Mouse (Mus musculus): ENCODE results near the gene Zfp831. TPM values are rescaled to one million over a fixed set of nuclear protein-coding genes. Genes with fewer than 3 reads are reported as not detected.

Gene Zfp831
- polyA plus RNA-seq, 1 experiment from 2014 or later, result 0.03 TPM

- no peaks in the 10 kb centered on the region for H3K4me1 ChIP-seq
- no peaks in the 10 kb centered on the region for H3K27me3 ChIP-seq
- H3K4me3 ChIP-seq, result no peak overlapping the region
- no peaks in the 10 kb centered on the region for H3K36me3 ChIP-seq
- 86% methylated on average over 5 of the region's 5 CpGs for WGBS
- H3K9me3 ChIP-seq, result no peaks in the 10 kb centered on the region
- no peak overlapping the region for H3K27ac ChIP-seq
- no peak for ATAC-seq (ENCODE audit: low FRiP score, low read depth)
- no peak overlapping the region for H3K9ac ChIP-seq
- H3K4me2 ChIP-seq (replicated peaks), result no peak overlapping the region
Measured at GRCm38 (mm10) chr2:174609892-174610291, 33.4 kb upstream of the Zfp831 start.

- 81% methylated on average over 2 of the region's 2 CpGs for WGBS
- Histone ChIP-seq H3K9me3 (no peaks in the 10 kb centered on the region), H3K4me3 (no peak overlapping the region)
Measured at GRCm38 (mm10) chr2:174612386-174613063, 30.8 kb upstream of the Zfp831 start.

GRCm38 (mm10) chr2:174613221-174613620 is 30.1 kb upstream of the Zfp831 start:
- H3K27me3 ChIP-seq, result no peaks in the 10 kb centered on the region
- H3K9me3 ChIP-seq, result no peaks in the 10 kb centered on the region
- H3K36me3 ChIP-seq, result no peaks in the 10 kb centered on the region
- no peak overlapping the region for H3K4me3 ChIP-seq
- no peak for ATAC-seq (ENCODE audit: low FRiP score, low read depth)
- H3K4me1 ChIP-seq, result no peaks in the 10 kb centered on the region
- WGBS, result 79% methylated on average over 8 of the region's 8 CpGs
- no peak overlapping the region for H3K4me2 ChIP-seq (replicated peaks)
- H3K27ac ChIP-seq, result no peak overlapping the region
- no peak overlapping the region for H3K9ac ChIP-seq

More at GRCm38 (mm10) chr2:174612386-174613063, 30.8 kb upstream of the Zfp831 start:
- no peak for ATAC-seq (ENCODE audit: low FRiP score, low read depth)
- no peaks in the 10 kb centered on the region for H3K27me3 ChIP-seq
- H3K4me1 ChIP-seq, result no peaks in the 10 kb centered on the region
- H3K4me2 ChIP-seq (replicated peaks), result no peak overlapping the region
- H3K9ac ChIP-seq, result no peak overlapping the region
- H3K36me3 ChIP-seq, result no peaks in the 10 kb centered on the region
- no peak overlapping the region for H3K27ac ChIP-seq

GRCm38 (mm10) chr2:174613921-174614441 is 29.4 kb upstream of the Zfp831 start:
- WGBS, result 81% methylated on average over 11 of the region's 11 CpGs
- Histone ChIP-seq H3K27me3 (no peaks in the 10 kb centered on the region), H3K9me3 (no peaks in the 10 kb centered on the region), H3K36me3 (no peaks in the 10 kb centered on the region), H3K27ac (no peak overlapping the region), H3K4me3 (no peak overlapping the region), H3K4me1 (no peaks in the 10 kb centered on the region), H3K4me2 (replicated peaks) (no peak overlapping the region), H3K9ac (no peak overlapping the region)
- no peak for ATAC-seq (ENCODE audit: low FRiP score, low read depth)

GRCm38 (mm10) chr2:174621881-174622280 is 21.5 kb upstream of the Zfp831 start:
- WGBS, result 89% methylated on average over 7 of the region's 7 CpGs
- Histone ChIP-seq H3K9me3 (no peaks in the 10 kb centered on the region), H3K27me3 (no peaks in the 10 kb centered on the region), H3K9ac (no peak overlapping the region), H3K4me3 (no peak overlapping the region), H3K4me2 (replicated peaks) (no peak overlapping the region), H3K27ac (no peak overlapping the region), H3K4me1 (no peaks in the 10 kb centered on the region), H3K36me3 (no peaks in the 10 kb centered on the region)
- ATAC-seq (ENCODE audit: low FRiP score, low read depth), result no peak

- Histone ChIP-seq H3K27ac (no peak overlapping the region), H3K9me3 (no peaks in the 10 kb centered on the region), H3K4me1 (no peaks in the 10 kb centered on the region), H3K27me3 (no peaks in the 10 kb centered on the region), H3K4me3 (no peak overlapping the region), H3K4me2 (replicated peaks) (no peak overlapping the region), H3K36me3 (no peaks in the 10 kb centered on the region), H3K9ac (no peak overlapping the region)
- WGBS, result 84% methylated on average over 7 of the region's 7 CpGs
- ATAC-seq (ENCODE audit: low FRiP score, low read depth), result no peak
Measured at GRCm38 (mm10) chr2:174624430-174624829, 18.9 kb upstream of the Zfp831 start.

DNA sequence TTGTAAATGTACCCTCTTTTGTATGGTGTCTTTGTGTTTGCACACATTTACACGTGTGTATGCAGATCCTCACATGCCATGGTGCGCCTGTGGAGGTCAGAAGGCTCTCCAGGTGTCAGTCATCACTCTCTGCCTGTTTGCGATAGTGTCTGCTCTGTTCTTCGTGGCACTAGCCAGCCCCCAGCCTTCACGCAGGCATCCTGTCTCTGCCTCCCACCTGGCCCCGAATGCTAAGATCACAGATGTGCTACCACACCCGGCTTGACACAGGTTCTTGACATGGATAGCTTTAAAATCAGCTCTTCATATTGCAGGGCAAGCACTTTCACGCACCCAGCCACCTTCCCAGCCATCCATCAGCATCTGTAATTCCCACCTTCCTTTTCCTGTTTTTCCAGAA is 16.3 kb upstream of the Zfp831 start:
- 70% methylated on average over 8 of the region's 8 CpGs for WGBS
- H3K9ac ChIP-seq, result no peak overlapping the region

GRCm38 (mm10) chr2:174629299-174629850 is 14.0 kb upstream of the Zfp831 start:
- H3K4me2 ChIP-seq (replicated peaks), result no peak overlapping the region
- no peaks in the 10 kb centered on the region for H3K9me3 ChIP-seq
- H3K4me3 ChIP-seq, result no peak overlapping the region
- H3K9ac ChIP-seq, result no peak overlapping the region
- no peaks in the 10 kb centered on the region for H3K36me3 ChIP-seq
- 76% methylated on average over 6 of the region's 6 CpGs for WGBS
- no peaks in the 10 kb centered on the region for H3K27me3 ChIP-seq
- ATAC-seq (ENCODE audit: low FRiP score, low read depth), result no peak
- no peaks in the 10 kb centered on the region for H3K4me1 ChIP-seq
- no peak overlapping the region for H3K27ac ChIP-seq

More for the DNA sequence above, 16.3 kb upstream of the Zfp831 start:
- H3K27ac ChIP-seq, result no peak overlapping the region
- no peaks in the 10 kb centered on the region for H3K4me1 ChIP-seq
- ATAC-seq (ENCODE audit: low FRiP score, low read depth), result no peak
- no peaks in the 10 kb centered on the region for H3K36me3 ChIP-seq
- no peak overlapping the region for H3K4me3 ChIP-seq
- no peaks in the 10 kb centered on the region for H3K9me3 ChIP-seq
- no peaks in the 10 kb centered on the region for H3K27me3 ChIP-seq
- no peak overlapping the region for H3K4me2 ChIP-seq (replicated peaks)

GRCm38 (mm10) chr2:174636750-174637149 is 6.6 kb upstream of the Zfp831 start:
- Histone ChIP-seq H3K4me2 (replicated peaks) (no peak overlapping the region), H3K9ac (no peak overlapping the region), H3K27ac (no peak overlapping the region), H3K9me3 (no peaks in the 10 kb centered on the region), H3K36me3 (no peaks in the 10 kb centered on the region), H3K4me1 (peaks cover 8% of the 10 kb centered on the region), H3K27me3 (no peaks in the 10 kb centered on the region), H3K4me3 (no peak overlapping the region)
- ATAC-seq (ENCODE audit: low FRiP score, low read depth), result no peak
- 33% methylated on average over 1 of the region's 1 CpGs for WGBS

- H3K27ac ChIP-seq, result no peak overlapping the region
Measured at GRCm38 (mm10) chr2:174644975-174645374, 1.6 kb downstream of the Zfp831 start.

DNA sequence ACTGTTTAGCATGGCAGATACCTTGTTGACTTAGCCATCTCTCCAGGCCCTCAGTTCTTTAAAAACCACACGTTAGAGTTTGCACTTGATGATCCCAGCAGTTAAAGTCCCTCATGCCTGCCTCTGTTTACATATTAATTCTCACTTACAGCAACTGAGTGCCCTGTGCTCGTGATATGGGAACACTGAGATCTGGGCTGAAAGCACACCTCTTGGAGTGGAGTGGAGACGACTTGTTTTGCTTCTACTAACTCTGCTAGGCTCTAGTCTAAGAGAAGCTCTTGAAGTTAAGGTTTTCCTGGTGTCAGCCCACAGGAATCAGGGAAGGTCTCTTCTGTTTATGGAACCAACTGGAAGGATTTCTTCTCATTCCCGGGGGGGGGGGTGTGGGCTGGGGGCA is 9.5 kb downstream of the Zfp831 start:
- no peak for ATAC-seq (ENCODE audit: low FRiP score, low read depth)
- no peak overlapping the region for H3K27ac ChIP-seq
- H3K9me3 ChIP-seq, result no peaks in the 10 kb centered on the region
- no peaks in the 10 kb centered on the region for H3K36me3 ChIP-seq
- no peaks in the 10 kb centered on the region for H3K4me1 ChIP-seq
- no peak overlapping the region for H3K9ac ChIP-seq
- no peaks in the 10 kb centered on the region for H3K27me3 ChIP-seq
- 56% methylated on average over 4 of the region's 4 CpGs for WGBS
- no peak overlapping the region for H3K4me2 ChIP-seq (replicated peaks)
- no peak overlapping the region for H3K4me3 ChIP-seq

More at GRCm38 (mm10) chr2:174644975-174645374, 1.6 kb downstream of the Zfp831 start:
- Histone ChIP-seq H3K36me3 (no peaks in the 10 kb centered on the region), H3K27me3 (no peaks in the 10 kb centered on the region), H3K4me1 (no peaks in the 10 kb centered on the region), H3K4me3 (no peak overlapping the region), H3K9ac (no peak overlapping the region), H3K9me3 (no peaks in the 10 kb centered on the region), H3K4me2 (replicated peaks) (no peak overlapping the region)
- no peak for ATAC-seq (ENCODE audit: low FRiP score, low read depth)
- 86% methylated on average over 10 of the region's 10 CpGs for WGBS

DNA sequence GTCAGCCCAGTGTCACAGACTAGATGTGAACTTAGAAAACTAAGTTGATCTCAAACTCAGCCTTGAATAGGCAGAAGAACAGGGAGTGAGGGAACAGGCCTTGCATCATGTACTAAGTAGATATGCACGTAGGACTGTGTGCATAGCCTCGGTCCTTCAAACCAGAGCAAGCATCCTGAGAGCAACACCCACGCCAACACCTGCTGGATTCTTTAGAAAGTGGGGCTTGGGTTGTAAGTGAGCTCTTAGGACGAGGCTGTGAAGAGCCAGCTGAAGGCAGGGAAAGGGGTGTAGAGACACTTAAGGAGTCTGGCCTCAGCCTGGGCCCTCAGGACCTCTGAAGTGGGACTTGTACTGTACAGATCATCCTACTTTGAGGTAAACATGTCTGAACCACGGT is 12.0 kb downstream of the Zfp831 start:
- WGBS, result 76% methylated on average over 5 of the region's 5 CpGs
- Histone ChIP-seq H3K4me3 (no peak overlapping the region), H3K4me1 (peaks cover 3% of the 10 kb centered on the region; the same call in 1 of the 2 replicates), H3K4me2 (replicated peaks) (no peak overlapping the region), H3K9ac (no peak overlapping the region), H3K36me3 (no peaks in the 10 kb centered on the region), H3K9me3 (no peaks in the 10 kb centered on the region), H3K27ac (no peak overlapping the region), H3K27me3 (no peaks in the 10 kb centered on the region)
- no peak for ATAC-seq (ENCODE audit: low FRiP score, low read depth)
